Mouse (Mus musculus) stomach, embryonic 14.5 days (tissue): Measurements from ENCODE around the gene Hoxb4. TPM values are rescaled to one million over a fixed set of nuclear protein-coding genes. Genes with fewer than 3 reads are reported as not detected.

Experiments
- ATAC-seq: fragments of 200-750 bp; cut with Nextera tagmentation; 2 replicates; pipeline ENCODE4 v1.8.0; 2017; ENCODE audit warnings: low read depth, moderate TSS enrichment; ENCODE audit not compliant: insufficient number of reproducible peaks, insufficient read depth, low FRiP score
- H3K27ac ChIP-seq: fragments of 300-500 bp; sonication (generic); 2 replicates; pipeline ENCODE4 v1.5.1; 2014; ENCODE audit warnings: mild to moderate bottlenecking, low read length, moderate library complexity, mixed read lengths
- H3K27me3 ChIP-seq: fragments of 300-500 bp; sonication (generic); 2 replicates; pipeline ENCODE4 v1.6.1; 2014; ENCODE audit warnings: low read length, control low read depth, mixed read lengths; ENCODE audit not compliant: control insufficient read depth, insufficient read depth
- H3K36me3 ChIP-seq: fragments of 300-500 bp; sonication (generic); 2 replicates; pipeline ENCODE4 v1.6.1; 2014; ENCODE audit warnings: mild to moderate bottlenecking, control low read depth, low read length, moderate library complexity, mixed read lengths; ENCODE audit not compliant: control insufficient read depth, insufficient read depth
- H3K4me1 ChIP-seq: fragments of 300-500 bp; sonication (generic); 2 replicates; pipeline ENCODE4 v1.6.1; 2014; ENCODE audit warnings: low read length, control low read depth, mixed read lengths; ENCODE audit not compliant: control insufficient read depth, insufficient read depth
- H3K4me2 ChIP-seq: fragments of 300-500 bp; sonication (generic); replicated peaks from 2 replicates; pipeline ENCODE4 v1.6.1; 2014; ENCODE audit warnings: low read depth, low read length, control low read depth
- H3K4me3 ChIP-seq: fragments of 300-500 bp; sonication (generic); 2 replicates; pipeline ENCODE4 v1.5.1; 2014; ENCODE audit warnings: low read depth, low read length, control low read depth
- H3K9ac ChIP-seq: fragments of 300-500 bp; sonication (generic); replicated peaks from 2 replicates; pipeline ENCODE4 v1.6.1; 2014; ENCODE audit warnings: low read depth, mild to moderate bottlenecking, control low read depth, low read length, moderate library complexity, mixed read lengths
- H3K9me3 ChIP-seq: fragments of 300-500 bp; sonication (generic); 2 replicates; pipeline ENCODE4 v1.6.1; 2016; ENCODE audit warnings: low read depth, low read length, control low read depth; ENCODE audit not compliant: control insufficient read depth
- WGBS: fragments of 180-500 bp; shearing (Covaris S2); extraction: QIAGEN DNeasy Blood & Tissue Kit; methylation state at CpG from one replicate; pipeline ENCODE4 v1.1.7; 2014; 5-methylcytosine and 5-hydroxymethylcytosine counted together
- polyA plus RNA-seq: library from polyadenylated mRNA; unstranded; fragments of >200 nt; fragmentation: Nextera tagmentation; extraction: Ambion mirVana; gene quantifications from 2 replicates; pipeline ENCODE4 v1.2.1, GENCODE M21; 2014

Gene Hoxb4
- polyA plus RNA-seq, 1 experiment from 2014 or later: 3.7 TPM

GRCm38 (mm10) chr11:96319910-96320309 is 1.8 kb downstream of the Hoxb4 start:
- Histone ChIP-seq H3K4me3 (peak overlapping the region; percentile 70), H3K27me3 (no peaks in the 10 kb centered on the region), H3K36me3 (peaks cover 3% of the 10 kb centered on the region; the same call in 1 of the 2 replicates), H3K27ac (peak overlapping the region; percentile 100), H3K4me2 (peak overlapping the region; percentile 95), H3K9me3 (no peaks in the 10 kb centered on the region), H3K9ac (peak overlapping the region; percentile 96), H3K4me1 (peaks cover 15% of the 10 kb centered on the region)
- 1% methylated on average over 29 of the region's 29 CpGs for WGBS
- ATAC-seq: no peak

GRCm38 (mm10) chr11:96320688-96321087 is 2.6 kb downstream of the Hoxb4 start:
- peak overlapping the region; percentile 70 for H3K4me3 ChIP-seq
- peak overlapping the region; percentile 95 for H3K4me2 ChIP-seq
- peaks cover 12% of the 10 kb centered on the region for H3K4me1 ChIP-seq
- peak overlapping the region; percentile 96 for H3K9ac ChIP-seq
- WGBS: 5% methylated on average over 17 of the region's 17 CpGs
- H3K27ac ChIP-seq: peak overlapping the region; percentile 100
- peaks cover 3% of the 10 kb centered on the region; the same call in 1 of the 2 replicates for H3K36me3 ChIP-seq
- no peak for ATAC-seq
- H3K27me3 ChIP-seq: no peaks in the 10 kb centered on the region
- H3K9me3 ChIP-seq: no peaks in the 10 kb centered on the region

- Histone ChIP-seq H3K4me2 (peak overlapping the region; percentile 95), H3K27me3 (no peaks in the 10 kb centered on the region), H3K9me3 (no peaks in the 10 kb centered on the region), H3K9ac (peak overlapping the region; percentile 96), H3K4me1 (peaks cover 8% of the 10 kb centered on the region), H3K4me3 (peak overlapping the region; percentile 70), H3K27ac (peak overlapping the region; percentile 100), H3K36me3 (peaks cover 3% of the 10 kb centered on the region; the same call in 1 of the 2 replicates)
- WGBS: 8% methylated on average over 5 of the region's 5 CpGs
- no peak for ATAC-seq
Measured at GRCm38 (mm10) chr11:96321846-96322245, 3.8 kb downstream of the Hoxb4 start.

- H3K27ac ChIP-seq: peak overlapping the region; percentile 100
Measured at GRCm38 (mm10) chr11:96322738-96323137, 4.7 kb downstream of the Hoxb4 start.

GRCm38 (mm10) chr11:96323154-96323553 is 5.1 kb downstream of the Hoxb4 start, which contains the start of gene Hoxb3:
Gene Hoxb3 (plus strand): TSS chr11:96323326.
- 8% methylated on average over 10 of the region's 10 CpGs for WGBS
- no peaks in the 10 kb centered on the region for H3K9me3 ChIP-seq
- H3K4me1 ChIP-seq: peaks cover 18% of the 10 kb centered on the region
- peak within 1 kb of the TSS; percentile 100 for H3K27ac ChIP-seq
- ATAC-seq: no peak
- H3K4me3 ChIP-seq: peak within 1 kb of the TSS; percentile 70
- peaks cover 5% of the 10 kb centered on the region; the same call in 1 of the 2 replicates for H3K36me3 ChIP-seq
- peak within 1 kb of the TSS; percentile 96 for H3K9ac ChIP-seq
- H3K27me3 ChIP-seq: no peaks in the 10 kb centered on the region
- peak within 1 kb of the TSS; percentile 95 for H3K4me2 ChIP-seq

More at GRCm38 (mm10) chr11:96322738-96323137, 4.7 kb downstream of the Hoxb4 start:
- peak overlapping the region; percentile 70 for H3K4me3 ChIP-seq
- peaks cover 16% of the 10 kb centered on the region for H3K4me1 ChIP-seq
- no peaks in the 10 kb centered on the region for H3K27me3 ChIP-seq
- H3K9me3 ChIP-seq: no peaks in the 10 kb centered on the region
- no peak for ATAC-seq
- peaks cover 5% of the 10 kb centered on the region; the same call in 1 of the 2 replicates for H3K36me3 ChIP-seq
- H3K9ac ChIP-seq: peak overlapping the region; percentile 96
- peak overlapping the region; percentile 95 for H3K4me2 ChIP-seq
- WGBS: 9% methylated on average over 6 of the region's 6 CpGs

- Histone ChIP-seq H3K9ac (peak overlapping the region; percentile 96), H3K4me1 (peaks cover 20% of the 10 kb centered on the region), H3K36me3 (peaks cover 5% of the 10 kb centered on the region; the same call in 1 of the 2 replicates), H3K27ac (peak overlapping the region; percentile 100), H3K4me2 (peak overlapping the region; percentile 95), H3K27me3 (no peaks in the 10 kb centered on the region), H3K4me3 (peak overlapping the region; percentile 70), H3K9me3 (no peaks in the 10 kb centered on the region)
- 2% methylated on average over 5 of the region's 5 CpGs for WGBS
- no peak for ATAC-seq
Measured at GRCm38 (mm10) chr11:96324125-96324524, 6.1 kb downstream of the Hoxb4 start.

- H3K4me3 ChIP-seq: peak overlapping the region; percentile 70
- H3K4me1 ChIP-seq: peaks cover 27% of the 10 kb centered on the region
- no peaks in the 10 kb centered on the region for H3K9me3 ChIP-seq
- peak overlapping the region; percentile 95 for H3K4me2 ChIP-seq
- H3K27ac ChIP-seq: peak overlapping the region; percentile 100
- WGBS: 17% methylated on average over 8 of the region's 8 CpGs
- peaks cover 5% of the 10 kb centered on the region; the same call in 1 of the 2 replicates for H3K36me3 ChIP-seq
- H3K9ac ChIP-seq: peak overlapping the region; percentile 96
- H3K27me3 ChIP-seq: no peaks in the 10 kb centered on the region
- no peak for ATAC-seq
Measured at GRCm38 (mm10) chr11:96324965-96325364, 6.9 kb downstream of the Hoxb4 start.

GRCm38 (mm10) chr11:96325747-96326212 is 7.7 kb downstream of the Hoxb4 start:
- peak overlapping the region; percentile 70 for H3K4me3 ChIP-seq

More at GRCm38 (mm10) chr11:96325747-96326212, 7.7 kb downstream of the Hoxb4 start:
- H3K9ac ChIP-seq: peak overlapping the region; percentile 96
- H3K36me3 ChIP-seq: 0 out of 2 replicates have a peak, but pooled peaks cover 2% of the 10 kb centered on the region
- no peaks in the 10 kb centered on the region for H3K9me3 ChIP-seq
- peak overlapping the region; percentile 100 for H3K27ac ChIP-seq
- H3K4me2 ChIP-seq: peak overlapping the region; percentile 95
- ATAC-seq: no peak
- peaks cover 32% of the 10 kb centered on the region for H3K4me1 ChIP-seq
- 15% methylated on average over 22 of the region's 22 CpGs for WGBS
- no peaks in the 10 kb centered on the region for H3K27me3 ChIP-seq
